Mouse (Mus musculus) embryonic facial prominence, embryonic 15.5 days (tissue): Measurements from ENCODE around the gene Cse1l. TPM values are rescaled to one million over a fixed set of nuclear protein-coding genes. Genes with fewer than 3 reads are reported as not detected.

ENCODE experiments used
- ATAC-seq: fragments of 200-750 bp; cut with Nextera tagmentation; 2 replicates; pipeline ENCODE4 v1.8.0; 2017; ENCODE audit warnings: low read depth, moderate TSS enrichment; ENCODE audit not compliant: insufficient number of reproducible peaks, low FRiP score, low TSS enrichment
- H3K27ac ChIP-seq: fragments of 300-500 bp; sonication (generic); replicated peaks from 2 replicates; pipeline ENCODE4 v1.5.1; 2015; ENCODE audit warnings: mild to moderate bottlenecking, inconsistent platforms
- H3K27me3 ChIP-seq: fragments of 300-500 bp; sonication (generic); 2 replicates; pipeline ENCODE4 v1.6.1; 2015; ENCODE audit warnings: inconsistent platforms
- H3K36me3 ChIP-seq: fragments of 300-500 bp; sonication (generic); 2 replicates; pipeline ENCODE4 v1.6.1; 2015; ENCODE audit warnings: mild to moderate bottlenecking, inconsistent platforms
- H3K4me1 ChIP-seq: fragments of 300-500 bp; sonication (generic); 2 replicates; pipeline ENCODE4 v1.6.1; 2015; ENCODE audit warnings: inconsistent platforms
- H3K4me2 ChIP-seq: fragments of 300-500 bp; sonication (generic); replicated peaks from 2 replicates; pipeline ENCODE4 v1.6.1; 2015; ENCODE audit warnings: mild to moderate bottlenecking, inconsistent platforms
- H3K4me3 ChIP-seq: fragments of 300-500 bp; sonication (generic); replicated peaks from 2 replicates; pipeline ENCODE4 v1.5.1; 2015; ENCODE audit warnings: mild to moderate bottlenecking, inconsistent platforms
- H3K9ac ChIP-seq: fragments of 300-500 bp; sonication (generic); 2 replicates; pipeline ENCODE4 v1.6.1; 2015; ENCODE audit warnings: inconsistent platforms
- H3K9me3 ChIP-seq: fragments of 300-500 bp; sonication (generic); replicated peaks from 2 replicates; pipeline ENCODE4 v1.6.1; 2016; ENCODE audit warnings: inconsistent platforms
- WGBS: fragments of 180-500 bp; shearing (Covaris S2); methylation state at CpG from one replicate; pipeline ENCODE4 v1.1.7; 2015; 5-methylcytosine and 5-hydroxymethylcytosine counted together
- polyA plus RNA-seq: library from polyadenylated mRNA; unstranded; fragments of >200 nt; fragmentation: Nextera tagmentation; extraction: Ambion mirVana; gene quantifications from 2 replicates; pipeline ENCODE4 v1.2.1, GENCODE M21; 2015

Cse1l gene
- polyA plus RNA-seq, 1 experiment from 2014 or later, result 92.2 TPM

GRCm38 (mm10) chr2:166900792-166901505 lies 4.9 kb upstream of the Cse1l start:
- Histone ChIP-seq H3K9me3 (no peaks in the 10 kb centered on the region), H3K36me3 (no peaks in the 10 kb centered on the region), H3K4me2 (no peak overlapping the region), H3K27ac (no peak overlapping the region), H3K9ac (no peak overlapping the region), H3K27me3 (no peaks in the 10 kb centered on the region), H3K4me1 (peaks cover 6% of the 10 kb centered on the region; the same call in 1 of the 2 replicates), H3K4me3 (no peak overlapping the region)
- 82% methylated on average over 8 of the region's 8 CpGs for WGBS
- no peak for ATAC-seq

DNA sequence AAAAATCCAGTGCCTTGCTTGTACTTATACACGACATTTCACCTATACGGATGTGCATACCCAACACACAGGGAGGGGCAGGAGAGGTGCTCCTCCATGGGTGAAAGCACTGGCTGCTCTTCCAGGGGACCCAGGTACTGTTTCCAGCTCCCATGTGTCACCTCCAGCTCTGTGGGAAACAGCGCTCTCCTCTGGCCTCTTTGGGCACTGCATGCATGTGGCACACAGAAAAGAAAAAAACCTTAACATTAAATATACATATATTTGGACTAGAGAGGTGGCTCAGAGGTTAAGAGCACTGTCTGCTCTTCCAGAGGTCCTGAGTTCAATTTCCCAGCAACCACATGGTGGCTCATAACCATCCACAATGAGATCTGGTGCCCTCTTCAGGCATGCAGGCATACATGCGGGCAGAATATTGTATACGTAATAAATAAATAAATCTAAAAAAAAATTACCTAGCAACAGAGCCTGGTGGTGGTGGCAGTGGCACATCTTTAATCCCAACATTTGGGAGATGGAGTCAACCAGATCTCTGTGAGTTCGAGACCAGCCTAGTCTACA lies 2.0 kb upstream of the Cse1l start:
- Histone ChIP-seq H3K9me3 (no peaks in the 10 kb centered on the region), H3K27me3 (no peaks in the 10 kb centered on the region), H3K36me3 (no peaks in the 10 kb centered on the region), H3K9ac (no peak overlapping the region), H3K4me3 (no peak overlapping the region), H3K27ac (no peak overlapping the region), H3K4me1 (peaks cover 19% of the 10 kb centered on the region), H3K4me2 (no peak overlapping the region)
- ATAC-seq, result no peak
- 93% methylated on average over 6 of the region's 6 CpGs for WGBS

DNA sequence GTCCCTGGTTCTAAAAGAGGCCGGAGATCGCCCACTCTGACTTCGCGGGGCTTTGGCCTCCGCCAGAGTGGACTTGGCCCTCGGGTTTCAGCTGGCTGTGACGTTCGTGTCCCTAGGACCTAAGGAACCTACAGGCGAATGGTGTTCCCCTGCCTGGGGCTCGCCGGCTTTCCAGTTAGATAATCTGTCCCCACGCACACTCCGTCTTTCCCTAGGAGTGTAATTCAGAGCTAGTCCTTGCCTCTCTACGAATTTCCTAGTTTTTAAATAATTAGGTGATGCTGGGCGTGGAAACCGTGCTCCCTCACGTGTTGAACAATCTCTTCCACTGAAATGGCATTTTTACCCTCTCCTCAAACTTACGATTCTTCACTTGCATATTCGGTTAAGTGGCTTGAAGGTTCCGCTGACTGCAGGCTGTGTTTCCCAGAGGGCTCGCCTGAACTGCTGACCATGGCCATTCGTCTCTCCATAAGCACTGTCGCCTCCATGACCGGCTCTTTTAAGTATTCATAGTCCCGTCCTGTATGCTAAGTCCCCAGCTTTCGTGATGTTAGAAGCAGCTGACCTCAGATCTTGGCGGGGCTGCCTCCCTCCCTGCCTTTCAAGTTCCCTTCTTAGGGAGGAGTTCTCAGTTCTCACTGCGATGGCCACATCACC lies 813 bp downstream of the Cse1l start:
- Histone ChIP-seq H3K36me3 (peaks cover 7% of the 10 kb centered on the region), H3K27ac (peak overlapping the region; percentile 99), H3K4me1 (peaks cover 19% of the 10 kb centered on the region), H3K9me3 (no peaks in the 10 kb centered on the region), H3K27me3 (no peaks in the 10 kb centered on the region), H3K9ac (peak overlapping the region; percentile 63), H3K4me3 (peak overlapping the region; percentile 96), H3K4me2 (peak overlapping the region; percentile 83)
- WGBS, result under 1% methylated on average over 28 of the region's 28 CpGs
- peak; percentile 46 for ATAC-seq

- no peak overlapping the region for H3K4me3 ChIP-seq
- no peak overlapping the region for H3K27ac ChIP-seq
- no peak overlapping the region for H3K9ac ChIP-seq
- no peaks in the 10 kb centered on the region for H3K27me3 ChIP-seq
- H3K36me3 ChIP-seq, result peaks cover 7% of the 10 kb centered on the region
- ATAC-seq, result no peak
- peaks cover 19% of the 10 kb centered on the region for H3K4me1 ChIP-seq
- H3K4me2 ChIP-seq, result no peak overlapping the region
- no peaks in the 10 kb centered on the region for H3K9me3 ChIP-seq
- 97% methylated on average over 3 of the region's 3 CpGs for WGBS
Observed at GRCm38 (mm10) chr2:166909729-166910128, 3.9 kb downstream of the Cse1l start.

DNA sequence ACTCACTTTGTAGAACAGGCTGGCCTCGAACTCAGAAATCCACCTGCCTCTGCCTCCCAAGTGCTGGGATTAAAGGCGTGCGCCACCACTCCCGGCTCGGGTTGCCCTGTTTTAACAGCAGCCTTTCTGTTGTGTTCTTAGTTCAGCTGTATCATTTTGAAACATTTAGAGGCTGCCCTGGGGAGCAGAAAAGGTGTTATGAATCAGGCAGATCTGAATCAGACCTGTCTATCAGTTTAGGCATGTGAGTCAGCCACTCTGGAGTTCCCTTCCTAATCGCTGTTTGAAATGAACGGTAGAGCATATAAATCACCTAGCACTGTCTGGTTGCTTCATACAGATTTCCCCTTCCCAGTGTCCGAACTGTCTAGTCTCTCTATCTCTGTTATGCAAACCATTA lies 4.7 kb downstream of the Cse1l start:
- Histone ChIP-seq H3K4me1 (peaks cover 15% of the 10 kb centered on the region), H3K9ac (no peak overlapping the region), H3K27ac (no peak overlapping the region), H3K4me2 (no peak overlapping the region), H3K27me3 (no peaks in the 10 kb centered on the region), H3K4me3 (no peak overlapping the region), H3K9me3 (no peaks in the 10 kb centered on the region), H3K36me3 (peaks cover 7% of the 10 kb centered on the region)
- ATAC-seq, result no peak
- WGBS, result 82% methylated on average over 8 of the region's 8 CpGs

DNA sequence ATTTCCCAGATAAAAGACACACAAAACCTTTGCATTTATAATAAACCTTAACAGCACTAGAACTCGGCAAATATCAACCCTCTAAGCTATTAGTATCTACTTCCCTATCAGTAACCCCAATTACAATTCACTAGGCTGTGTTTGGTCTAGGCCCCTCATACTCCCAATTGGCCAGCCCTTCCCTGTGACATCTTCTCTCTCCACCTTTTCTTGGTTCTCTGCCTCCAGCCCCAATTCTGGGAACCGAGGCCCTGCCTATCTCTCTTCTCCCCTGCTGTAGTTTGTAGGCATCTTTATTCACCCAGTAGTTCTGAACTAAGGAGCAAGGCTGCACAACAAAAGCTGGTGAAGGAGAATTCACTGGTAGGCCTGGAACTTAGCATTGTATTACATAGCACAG lies 18.1 kb downstream of the Cse1l start:
- H3K4me2 ChIP-seq, result no peak overlapping the region
- H3K9ac ChIP-seq, result no peak overlapping the region
- no peaks in the 10 kb centered on the region for H3K4me1 ChIP-seq
- ATAC-seq, result no peak
- H3K36me3 ChIP-seq, result peaks cover 72% of the 10 kb centered on the region
- no peaks in the 10 kb centered on the region for H3K27me3 ChIP-seq
- 91% methylated on average over 2 of the region's 2 CpGs for WGBS
- H3K27ac ChIP-seq, result no peak overlapping the region
- H3K9me3 ChIP-seq, result no peaks in the 10 kb centered on the region
- no peak overlapping the region for H3K4me3 ChIP-seq

DNA sequence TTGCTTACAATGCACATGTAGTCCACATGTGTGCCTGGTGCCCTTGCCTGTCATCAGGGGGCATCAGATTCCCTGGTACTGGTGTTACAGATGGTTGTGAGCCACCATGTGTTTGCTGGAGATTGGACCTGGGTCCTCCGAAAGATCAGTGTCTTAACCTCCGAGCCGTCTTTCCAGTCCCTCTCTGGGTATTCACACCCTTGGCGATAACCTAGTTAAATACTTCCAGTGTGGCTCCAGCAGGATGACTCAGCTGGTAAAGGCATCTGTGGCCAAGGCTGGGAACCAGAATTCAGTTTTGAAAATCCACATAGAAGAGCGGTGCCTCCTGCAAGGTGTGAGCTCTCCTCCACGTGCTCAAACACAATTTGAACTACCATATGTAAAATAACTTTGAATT lies 28.1 kb downstream of the Cse1l start:
- Histone ChIP-seq H3K27ac (no peak overlapping the region), H3K4me2 (no peak overlapping the region), H3K9me3 (no peaks in the 10 kb centered on the region), H3K27me3 (no peaks in the 10 kb centered on the region), H3K4me3 (no peak overlapping the region), H3K36me3 (peaks cover 80% of the 10 kb centered on the region), H3K9ac (no peak overlapping the region), H3K4me1 (no peaks in the 10 kb centered on the region)
- no peak for ATAC-seq
- 89% methylated on average over 6 of the region's 6 CpGs for WGBS

DNA sequence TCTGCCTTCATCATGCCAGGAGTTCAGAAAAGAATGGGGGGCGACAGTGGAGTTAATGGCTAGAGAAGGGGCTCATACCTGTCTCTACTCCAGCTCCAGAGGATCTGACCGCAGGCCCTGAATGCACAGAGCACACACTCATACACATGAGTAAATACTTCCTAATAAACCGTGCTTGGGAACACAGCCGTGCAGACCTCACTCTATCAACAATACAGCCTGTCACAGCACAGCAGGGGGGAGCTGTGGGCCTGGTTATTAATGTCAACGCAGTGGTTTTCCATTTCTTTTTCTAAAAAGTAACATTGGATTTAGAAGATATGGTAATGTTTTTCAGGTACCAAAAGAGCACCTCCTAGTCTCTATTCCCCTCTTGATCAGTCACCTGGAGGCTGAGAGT lies 28.6 kb downstream of the Cse1l start:
- H3K9me3 ChIP-seq, result no peaks in the 10 kb centered on the region
- no peak overlapping the region for H3K27ac ChIP-seq
- peaks cover 80% of the 10 kb centered on the region for H3K36me3 ChIP-seq
- no peak for ATAC-seq
- no peak overlapping the region for H3K4me3 ChIP-seq
- 91% methylated on average over 5 of the region's 5 CpGs for WGBS
- no peaks in the 10 kb centered on the region for H3K4me1 ChIP-seq
- no peak overlapping the region for H3K9ac ChIP-seq
- no peaks in the 10 kb centered on the region for H3K27me3 ChIP-seq
- no peak overlapping the region for H3K4me2 ChIP-seq

- ATAC-seq, result no peak
- Histone ChIP-seq H3K36me3 (peaks cover 80% of the 10 kb centered on the region), H3K4me2 (no peak overlapping the region), H3K4me3 (no peak overlapping the region), H3K27ac (no peak overlapping the region), H3K9ac (no peak overlapping the region), H3K27me3 (no peaks in the 10 kb centered on the region), H3K9me3 (no peaks in the 10 kb centered on the region), H3K4me1 (no peaks in the 10 kb centered on the region)
- 91% methylated on average over 7 of the region's 7 CpGs for WGBS
Observed at GRCm38 (mm10) chr2:166935582-166935981, 29.7 kb downstream of the Cse1l start.

- Histone ChIP-seq H3K4me1 (no peaks in the 10 kb centered on the region), H3K27me3 (no peaks in the 10 kb centered on the region), H3K9me3 (no peaks in the 10 kb centered on the region), H3K27ac (no peak overlapping the region), H3K9ac (no peak overlapping the region), H3K4me2 (no peak overlapping the region), H3K36me3 (peaks cover 80% of the 10 kb centered on the region), H3K4me3 (no peak overlapping the region)
- WGBS, result 86% methylated on average over 2 of the region's 2 CpGs
- ATAC-seq, result no peak
Observed at GRCm38 (mm10) chr2:166936166-166936565, 30.3 kb downstream of the Cse1l start.

GRCm38 (mm10) chr2:166943146-166943545 lies 37.3 kb downstream of the Cse1l start:
- ATAC-seq, result no peak
- no peak overlapping the region for H3K9ac ChIP-seq

More at GRCm38 (mm10) chr2:166943146-166943545, 37.3 kb downstream of the Cse1l start:
- Histone ChIP-seq H3K4me2 (no peak overlapping the region), H3K36me3 (peaks cover 79% of the 10 kb centered on the region), H3K27ac (no peak overlapping the region), H3K4me3 (no peak overlapping the region), H3K4me1 (no peaks in the 10 kb centered on the region), H3K27me3 (no peaks in the 10 kb centered on the region), H3K9me3 (no peaks in the 10 kb centered on the region)
- WGBS, result 86% methylated on average over 2 of the region's 2 CpGs
